Mouse (Mus musculus): ENCODE results near the gene Rbfox3.

DNA sequence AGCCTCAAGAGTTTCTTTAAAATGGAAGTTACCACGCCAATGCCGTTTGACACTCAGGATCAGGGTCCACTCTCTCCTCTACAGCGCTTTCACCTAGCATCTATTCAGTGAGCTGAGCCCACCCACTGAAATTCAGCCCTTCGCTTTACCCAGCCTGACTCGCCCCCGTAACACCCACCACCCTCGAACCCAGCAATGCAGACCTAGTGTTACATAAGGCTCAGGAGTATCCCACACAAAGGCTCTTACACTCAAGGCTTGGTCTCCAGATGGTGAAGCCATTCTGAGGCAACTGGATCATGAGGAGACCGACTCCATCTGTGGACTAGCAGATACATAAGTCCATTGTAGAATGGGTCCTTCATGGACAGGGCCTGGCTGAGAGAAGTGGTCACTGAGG lies 152.2 kb downstream of the Rbfox3 start:
- no peak for TF ChIP-seq CTCF (IDR thresholded peaks at IDR 0.05; ENCODE audit: control insufficient read depth, insufficient read depth, low read length)
- TF ChIP-seq POLR2A (IDR thresholded peaks at IDR 0.05; ENCODE audit: borderline replicate concordance, control insufficient read depth, low read depth, low read length): no peak
